Mouse (Mus musculus): Measurements from ENCODE around the gene Taf10. TPM values are rescaled to one million over a fixed set of nuclear protein-coding genes. Genes with fewer than 3 reads are reported as not detected.

The Taf10 gene
- total RNA-seq, 2 experiments from 2014 or later = 148 to 284 TPM

DNA sequence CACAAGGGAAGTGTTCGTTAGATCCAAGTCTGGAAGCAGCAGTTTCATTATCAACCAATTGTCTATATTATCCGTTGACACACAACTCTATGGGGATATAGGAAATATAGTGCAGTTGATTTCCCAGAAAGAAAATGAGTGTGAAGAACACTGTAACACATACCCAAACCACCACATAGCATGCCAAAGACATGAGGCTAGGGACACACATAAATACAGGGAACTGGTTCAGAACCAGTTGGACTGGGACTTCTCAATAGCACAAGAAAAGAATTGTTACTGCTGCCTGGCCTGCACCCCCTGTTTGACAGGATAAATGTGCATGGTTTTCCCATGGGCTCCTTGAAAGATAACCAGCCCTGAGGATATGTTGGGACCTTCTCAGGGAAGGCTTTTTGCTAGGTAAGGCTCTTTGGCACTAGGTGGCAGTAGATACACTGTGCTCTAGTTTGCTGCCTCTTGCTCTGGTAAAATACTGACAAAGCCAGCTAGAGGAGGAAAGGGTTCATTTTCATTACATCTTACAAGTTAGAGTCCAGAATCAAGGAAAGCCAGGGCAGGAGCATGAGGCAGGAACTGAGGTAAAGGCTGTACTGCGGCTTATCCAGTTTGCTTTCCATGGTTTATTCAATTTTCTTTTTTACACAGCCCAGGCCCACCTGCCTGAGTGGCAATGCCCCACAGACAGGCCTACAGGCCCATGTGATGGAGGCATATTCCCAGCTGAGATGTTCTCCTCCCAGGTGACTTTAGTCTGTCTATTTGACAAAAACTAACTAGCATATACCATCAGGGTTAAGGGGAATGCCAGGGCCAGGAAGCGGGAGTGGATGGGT, 17.8 kb downstream of the Taf10 start:
- peak; percentile 99 for ATAC-seq (ENCODE audit: poor library complexity, severe bottlenecking)

- no peak for ATAC-seq (ENCODE audit: poor library complexity, severe bottlenecking)
These were observed 22.2 kb downstream of the Taf10 start for GRCm38 (mm10) chr7:105721916-105722315.

DNA sequence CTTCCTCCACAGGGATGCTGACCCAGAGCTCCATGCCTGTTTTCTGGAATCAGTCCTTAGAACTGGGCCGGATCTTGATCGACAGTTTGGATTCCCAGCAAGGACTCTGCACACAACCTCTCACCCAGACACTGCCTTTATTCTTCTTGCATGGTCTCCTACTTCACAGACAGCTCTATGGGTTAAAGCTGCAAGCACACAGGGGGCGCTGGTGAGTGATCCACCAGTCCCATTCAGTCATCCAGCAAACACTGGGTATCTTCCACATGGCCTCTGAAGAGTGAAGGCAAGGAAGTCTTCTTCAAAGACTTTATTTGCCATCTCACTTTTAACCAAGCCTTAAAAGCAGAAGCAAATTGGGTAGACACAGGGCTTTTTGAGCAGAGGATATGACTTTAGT, 28.8 kb downstream of the Taf10 start:
- ATAC-seq (ENCODE audit: poor library complexity, severe bottlenecking) = 0 out of 2 replicates have a peak, but pooled peaks have one; percentile 35

- peak; percentile 51 for ATAC-seq (ENCODE audit: poor library complexity, severe bottlenecking)
These were observed 35.4 kb downstream of the Taf10 start for GRCm38 (mm10) chr7:105708733-105709132.

GRCm38 (mm10) chr7:105703816-105704215, 40.3 kb downstream of the Taf10 start:
- no peak for ATAC-seq (ENCODE audit: poor library complexity, severe bottlenecking)

DNA sequence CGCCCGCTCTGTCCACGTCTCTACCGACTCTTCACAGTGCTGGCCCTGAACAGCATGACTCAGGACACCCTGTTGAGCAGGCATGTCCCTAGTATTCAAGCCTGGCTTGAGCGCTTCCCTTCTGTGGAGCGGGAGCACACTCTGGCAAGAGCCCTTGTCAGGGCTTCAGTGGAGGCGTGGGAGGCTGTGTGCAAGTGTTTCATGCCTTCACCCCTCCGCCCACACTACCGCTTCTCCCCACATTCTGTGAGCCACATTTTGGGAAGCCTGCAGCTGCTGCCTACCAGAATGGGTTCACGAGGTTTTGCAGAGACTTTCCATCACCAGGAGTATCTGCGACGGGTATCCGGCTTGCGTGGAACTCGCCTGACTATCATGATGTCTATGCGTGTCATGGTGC, 41.0 kb downstream of the Taf10 start:
- no peak for ATAC-seq (ENCODE audit: poor library complexity, severe bottlenecking)

DNA sequence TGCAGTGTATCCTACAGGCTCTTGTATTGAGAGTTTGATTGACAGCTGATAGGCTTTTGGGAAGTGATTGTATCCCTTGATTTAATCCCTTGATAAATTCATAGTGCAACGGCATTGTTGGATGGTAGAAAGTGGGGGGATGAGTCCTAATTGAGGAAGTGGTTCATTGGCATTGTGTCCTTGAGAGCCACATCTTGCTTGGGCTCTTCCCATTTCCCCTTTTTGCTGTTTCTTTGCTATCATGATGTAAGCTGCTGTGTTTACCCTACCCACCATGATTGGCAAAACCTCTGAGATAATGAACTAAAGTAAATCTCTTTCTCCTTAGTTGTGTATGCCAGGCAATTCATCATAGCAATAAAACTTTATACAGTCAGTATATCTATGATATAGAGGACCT, 53.3 kb downstream of the Taf10 start:
- peak; percentile 94 for ATAC-seq (ENCODE audit: poor library complexity, severe bottlenecking)

Other genes with a start within 250 kb of the Taf10 start
- 25.8 and 26.1 TPM in 2 replicates for gene Smpd1, start 190.0 kb downstream of the Taf10 start, total RNA-seq (2015)
- gene Smpd1, start 190.0 kb downstream of the Taf10 start, total RNA-seq (2017) = 24.7 and 33.3 TPM in 2 replicates
- gene Apbb1, start 162.7 kb downstream of the Taf10 start, total RNA-seq (2015) = 1.6 and 1.9 TPM in 2 replicates
- gene Apbb1, start 162.7 kb downstream of the Taf10 start, total RNA-seq (2017) = 3.7 and 9.5 TPM in 2 replicates
- not detected in 2 replicates for gene Hpx, start 144.2 kb downstream of the Taf10 start, total RNA-seq (2015)
- 0.29 TPM in 1 of 2 replicates, not detected in the other for gene Hpx, start 144.2 kb downstream of the Taf10 start, total RNA-seq (2017)
- gene Trim3, start 110.8 kb downstream of the Taf10 start, total RNA-seq (2015) = 14.8 and 19.7 TPM in 2 replicates
- gene Trim3, start 110.8 kb downstream of the Taf10 start, total RNA-seq (2017) = 10.9 and 15.3 TPM in 2 replicates
- 77.3 and 105 TPM in 2 replicates for gene Timm10b, start 104.3 kb downstream of the Taf10 start, total RNA-seq (2015)
- 85.4 and 91.6 TPM in 2 replicates for gene Timm10b, start 104.3 kb downstream of the Taf10 start, total RNA-seq (2017)
- gene Arfip2, start 103.9 kb downstream of the Taf10 start, total RNA-seq (2015) = 6.9 and 12.0 TPM in 2 replicates
- gene Arfip2, start 103.9 kb downstream of the Taf10 start, total RNA-seq (2017) = 24.6 and 24.8 TPM in 2 replicates
- 6.7 and 18.0 TPM in 2 replicates for gene Gm45799, start 103.8 kb downstream of the Taf10 start, total RNA-seq (2015)
- gene Gm45799, start 103.8 kb downstream of the Taf10 start, total RNA-seq (2017) = 6.0 and 6.6 TPM in 2 replicates
- gene Dnhd1, start 93.5 kb downstream of the Taf10 start, total RNA-seq (2015) = 1.8 and 4.7 TPM in 2 replicates
- 0.95 and 2.7 TPM in 2 replicates for gene Dnhd1, start 93.5 kb downstream of the Taf10 start, total RNA-seq (2017)
- gene Ilk, start 7.8 kb downstream of the Taf10 start, total RNA-seq (2015) = 259 and 268 TPM in 2 replicates
- gene Ilk, start 7.8 kb downstream of the Taf10 start, total RNA-seq (2017) = 180 and 183 TPM in 2 replicates
- 12.3 and 15.8 TPM in 2 replicates for gene Rrp8, start 7.0 kb downstream of the Taf10 start, total RNA-seq (2015)
- gene Rrp8, start 7.0 kb downstream of the Taf10 start, total RNA-seq (2017) = 17.4 and 21.0 TPM in 2 replicates
- gene Tpp1, start 7.9 kb upstream of the Taf10 start, total RNA-seq (2015) = 69.7 and 71.5 TPM in 2 replicates
- gene Tpp1, start 7.9 kb upstream of the Taf10 start, total RNA-seq (2017) = 21.7 and 29.0 TPM in 2 replicates
- 0.07 TPM in 2 replicates for gene Dchs1, start 43.3 kb upstream of the Taf10 start, total RNA-seq (2015)
- 0.04 TPM in 1 of 2 replicates, not detected in the other for gene Dchs1, start 43.3 kb upstream of the Taf10 start, total RNA-seq (2017)
- gene Mrpl17, start 66.7 kb upstream of the Taf10 start, total RNA-seq (2015) = 74.5 and 84.2 TPM in 2 replicates
- gene Mrpl17, start 66.7 kb upstream of the Taf10 start, total RNA-seq (2017) = 37.8 and 40.1 TPM in 2 replicates
- 94.8 and 106 TPM in 2 replicates for gene Gm4070, start 209.6 kb upstream of the Taf10 start, total RNA-seq (2015)
- gene Gm4070, start 209.6 kb upstream of the Taf10 start, total RNA-seq (2017) = 423 and 519 TPM in 2 replicates